Mouse (Mus musculus): Measurements from ENCODE around the gene Prrt3.

The Prrt3 gene

DNA sequence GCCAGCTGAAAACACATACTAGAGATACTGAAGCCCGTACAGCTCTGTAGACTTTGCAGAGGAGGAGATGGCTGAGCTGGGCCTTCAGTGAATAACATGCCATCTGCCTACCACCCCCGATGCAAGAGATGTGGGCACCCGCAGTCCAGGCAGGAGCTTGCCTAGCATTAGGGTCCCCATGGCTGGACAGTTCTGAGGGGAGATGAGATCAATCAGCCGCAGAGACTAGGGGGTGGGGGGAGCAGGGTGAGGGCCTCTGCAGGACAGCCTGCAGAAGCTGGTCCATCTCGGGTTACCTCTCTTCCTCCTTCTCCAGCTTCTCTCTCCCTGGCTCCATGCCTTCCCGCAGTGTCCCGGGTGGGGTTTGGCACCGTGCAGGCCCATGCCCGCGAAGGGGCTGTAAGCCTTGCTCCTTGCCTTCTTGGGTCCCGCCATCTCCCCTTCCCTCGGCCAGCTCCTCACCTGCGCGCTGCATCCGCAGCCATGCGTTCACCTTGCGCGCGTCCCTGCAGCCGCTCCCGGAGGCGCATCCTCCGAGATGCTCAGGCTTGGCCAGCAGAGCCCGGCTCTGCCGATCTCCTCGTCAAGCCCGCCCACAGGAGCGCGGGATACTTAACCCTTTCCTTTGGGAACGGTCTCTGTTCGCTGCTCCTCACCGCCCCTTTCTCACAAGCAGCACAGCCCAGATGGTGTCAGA is at the start of gene Prrt3:
Gene Prrt3, minus strand, starts transcription at position 544 of the 697 bp plus-strand sequence.
- ChIA-PET POLR2A (interaction anchor here (0.6 to 4.2 kb wide), 34 partner anchors 7 to 425 kb away, joined by 3 to 38 read pairs (median 4); partner anchors contain the start of genes Emc3 (in 2 of the 4), Fancd2 (in 2 of the 4), Creld1 (in 1 of the 4) and Fancd2os (in 1 of the 4)), CTCF (interaction anchor here in 3 of 4 experiments (0.8 to 1.8 kb wide), 6 partner anchors 7 to 77 kb away, joined by 3 to 10 read pairs (median 4); no protein-coding TSS in a partner anchor)

- POLR2A ChIA-PET: interaction anchor here in 2 of 4 experiments (0.9 to 5.1 kb wide), 6 partner anchors 10 to 227 kb away, joined by 3 to 23 read pairs (median 4); no protein-coding TSS in a partner anchor
- CTCF ChIA-PET: no interaction called here
Observed at GRCm38 (mm10) chr6:113543906-113544481, 42.3 kb upstream of the Prrt3 start.

DNA sequence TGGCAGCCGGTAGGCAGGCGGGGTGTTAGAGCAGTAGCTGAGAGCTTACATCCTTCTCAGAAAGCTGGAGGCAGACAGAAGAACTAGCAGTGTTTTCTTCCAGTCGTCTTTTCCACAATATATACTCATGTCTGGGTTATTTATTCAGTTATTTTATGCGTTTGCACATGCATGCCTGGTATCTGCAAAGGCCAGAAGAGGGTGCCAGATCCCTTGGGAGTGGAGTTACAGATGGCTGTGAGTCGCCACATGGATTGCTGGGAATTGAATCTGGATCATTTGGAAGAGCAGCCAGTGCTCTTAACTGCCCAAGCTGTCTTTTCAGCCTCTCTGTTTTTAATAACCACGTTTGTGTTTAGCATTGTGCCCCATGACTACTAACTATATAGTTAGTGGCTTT is 39.9 kb upstream of the Prrt3 start:
- ChIA-PET CTCF (no interaction called here), POLR2A (interaction anchor here in 1 of 4 experiments (0.5 kb wide), 1 partner anchor 102 kb away, joined by 4 read pairs; no protein-coding TSS in a partner anchor)

DNA sequence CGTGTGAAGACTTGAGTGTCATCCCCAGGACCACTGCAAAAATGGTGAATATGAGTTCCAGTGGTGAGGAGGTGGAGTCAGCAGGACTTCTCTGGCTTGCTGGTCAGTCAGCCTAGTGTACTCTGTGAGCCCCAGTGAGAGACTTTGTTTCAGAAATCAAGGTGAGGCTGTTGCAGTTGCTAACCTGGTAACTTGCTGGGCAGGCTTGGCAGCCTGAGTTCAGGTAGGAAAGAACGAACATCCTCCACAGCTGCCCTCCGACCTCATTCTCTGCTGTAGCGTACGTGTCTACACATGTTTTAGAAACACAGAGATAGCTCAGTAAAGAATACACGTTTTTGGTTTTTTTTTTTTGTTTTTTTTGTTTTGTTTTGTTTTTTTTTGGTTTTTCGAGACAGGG is 33.2 kb upstream of the Prrt3 start:
- ChIA-PET CTCF (no interaction called here), POLR2A (interaction anchor here in 1 of 4 experiments (0.6 kb wide), 1 partner anchor 142 kb away, joined by 3 read pairs; no protein-coding TSS in a partner anchor)

GRCm38 (mm10) chr6:113531840-113532404 is 30.2 kb upstream of the Prrt3 start:
- POLR2A ChIA-PET: interaction anchor here (0.6 to 2.5 kb wide), 22 partner anchors 8 to 165 kb away, joined by 3 to 14 read pairs (median 4); partner anchors contain the start of genes Prrt3 (in 2 of the 4), Tatdn2 (in 2 of the 4), Brk1 (in 1 of the 4) and Jagn1 (in 1 of the 4)
- CTCF ChIA-PET: interaction anchor here in 3 of 4 experiments (0.7 to 1.3 kb wide), 4 partner anchors 14 to 107 kb away, joined by 3 read pairs; no protein-coding TSS in a partner anchor

DNA sequence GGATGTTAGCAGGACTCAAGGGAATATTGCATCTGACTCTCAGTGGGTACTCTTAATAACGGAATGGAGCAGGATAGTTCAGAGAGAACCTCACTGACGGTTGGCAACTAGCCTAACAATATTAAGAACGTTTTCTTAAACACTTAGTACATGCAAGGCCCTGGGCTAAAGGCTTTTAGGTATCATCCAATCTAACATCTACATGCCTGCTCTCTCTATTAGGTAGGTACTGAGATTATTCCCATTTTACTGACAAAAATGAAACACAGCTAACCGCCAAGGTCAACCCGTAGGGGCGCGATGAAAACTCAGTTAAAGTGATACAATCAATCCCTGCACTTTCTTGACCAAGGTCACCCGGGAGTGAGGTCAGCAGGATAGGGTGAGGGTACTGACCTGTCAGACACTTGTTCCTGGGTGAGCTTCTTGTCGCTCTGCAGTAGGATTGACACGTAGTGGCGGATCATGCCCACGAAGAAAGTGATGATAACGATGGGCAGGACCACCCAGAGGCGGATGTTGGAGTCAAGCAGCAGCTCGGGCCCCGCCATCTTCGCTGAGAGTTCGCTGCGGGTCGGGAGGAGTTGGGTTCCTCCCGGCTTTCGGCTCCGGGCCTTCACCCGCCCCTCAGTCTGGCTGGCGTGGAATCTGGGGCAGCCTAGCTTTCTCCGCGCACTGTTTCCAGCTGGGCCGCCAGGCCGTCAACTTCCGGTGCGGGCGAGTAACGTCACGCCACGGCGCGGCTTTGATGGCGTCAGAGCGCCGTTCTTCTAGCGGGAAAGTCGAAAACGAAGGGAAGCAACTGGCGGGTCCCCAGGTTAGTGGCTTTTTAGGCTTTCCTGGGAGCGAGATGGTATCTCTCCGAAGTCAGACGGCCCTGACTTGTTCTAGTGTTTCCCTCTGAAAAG is 29.5 kb upstream of the Prrt3 start, which contains the start of the genes Emc3 and Fancd2:
Gene Emc3, minus strand, starts transcription at position 721 of the 908 bp plus-strand sequence.
Gene Fancd2, plus strand, starts transcription at position 751 of the 908 bp plus-strand sequence.
- ChIA-PET CTCF (interaction anchor here in 2 of 4 experiments (0.6 to 2.3 kb wide), 3 partner anchors 14 to 37 kb away, joined by 3 to 10 read pairs (median 3); no protein-coding TSS in a partner anchor), POLR2A (interaction anchor here in 3 of 4 experiments (0.6 to 2.5 kb wide), 29 partner anchors 9 to 196 kb away, joined by 3 to 14 read pairs (median 3); partner anchors contain the start of genes Prrt3 (in 3 of the 3), Brk1 (in 1 of the 3), Creld1 (in 1 of the 3) and Il17rc (in 1 of the 3))

DNA sequence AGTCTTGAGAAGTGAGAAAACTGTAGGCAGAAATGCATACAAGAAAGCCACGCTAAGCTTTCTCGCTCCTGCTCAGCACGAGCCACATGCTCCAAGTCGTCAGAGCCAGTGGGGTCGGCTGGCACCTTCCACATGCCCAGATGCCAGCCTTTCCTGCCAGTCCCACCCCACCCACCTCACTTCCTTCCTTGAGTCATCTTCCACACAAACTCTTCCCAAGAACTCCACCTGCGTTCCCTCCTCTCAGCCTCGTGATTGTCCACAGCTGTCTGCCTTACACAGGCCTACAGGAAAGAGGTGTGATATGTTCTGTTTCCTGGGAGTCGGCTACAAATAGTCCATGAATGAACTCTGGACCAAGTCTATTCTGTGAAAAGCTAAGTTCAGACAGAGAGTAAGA is 21.7 kb upstream of the Prrt3 start:
- CTCF ChIA-PET: no interaction called here
- POLR2A ChIA-PET: interaction anchor here in 2 of 4 experiments (0.7 to 1.3 kb wide), 4 partner anchors 10 to 30 kb away, joined by 3 read pairs; no protein-coding TSS in a partner anchor

GRCm38 (mm10) chr6:113522310-113522709 is 20.6 kb upstream of the Prrt3 start:
- ChIA-PET CTCF (no interaction called here), POLR2A (interaction anchor here in 1 of 4 experiments (0.9 to 1.3 kb wide), 2 partner anchors 9 to 20 kb away, joined by 3 read pairs; no protein-coding TSS in a partner anchor)

- ChIA-PET POLR2A (interaction anchor here in 1 of 4 experiments (1.0 to 1.2 kb wide), 3 partner anchors 15 to 34 kb away, joined by 3 to 4 read pairs (median 4); no protein-coding TSS in a partner anchor), CTCF (no interaction called here)
Observed at GRCm38 (mm10) chr6:113517434-113518080, 15.8 kb upstream of the Prrt3 start.

DNA sequence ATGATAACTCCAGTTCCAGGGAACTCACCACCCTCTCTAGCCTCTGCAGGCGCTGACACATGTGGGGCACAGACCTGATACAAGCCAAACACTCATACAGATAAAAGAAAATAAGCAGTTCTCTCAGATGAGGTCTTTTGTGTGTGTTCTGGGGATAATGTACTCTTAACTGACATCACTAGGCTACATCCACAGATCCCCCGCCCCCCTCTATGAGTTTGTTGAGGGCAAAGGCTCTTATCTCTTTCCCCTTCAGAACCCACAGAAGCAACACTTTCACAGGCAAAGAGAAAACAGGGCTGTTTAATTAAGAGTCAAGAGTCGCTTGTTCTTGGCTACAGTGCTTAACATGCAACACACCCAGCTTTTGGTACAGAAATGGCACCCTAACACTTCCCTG is 12.9 kb upstream of the Prrt3 start:
- POLR2A ChIA-PET: interaction anchor here in 1 of 4 experiments (1.2 to 1.6 kb wide), 2 partner anchors 12 to 33 kb away, joined by 3 read pairs; no protein-coding TSS in a partner anchor
- CTCF ChIA-PET: no interaction called here

DNA sequence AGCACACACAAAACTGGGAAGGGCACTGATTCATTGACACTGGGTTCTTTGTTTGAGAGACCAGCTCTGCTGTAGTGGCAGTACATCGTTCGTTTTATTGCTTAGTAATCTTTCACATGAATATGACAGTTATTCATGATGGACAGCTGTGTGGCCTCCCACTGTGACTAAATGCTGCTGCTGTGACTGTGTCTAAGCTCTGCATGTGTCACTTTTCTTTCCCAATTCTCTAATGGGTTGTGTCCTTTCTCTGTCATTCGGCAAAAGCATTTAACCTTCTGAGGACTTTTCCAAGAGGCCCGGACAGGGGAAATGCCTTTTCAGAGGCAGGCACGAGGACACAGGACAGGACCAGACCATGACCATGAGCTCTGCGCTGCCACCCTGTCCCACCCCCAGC is 12.2 kb upstream of the Prrt3 start:
- CTCF ChIA-PET: interaction anchor here in 2 of 4 experiments (0.8 to 1.5 kb wide), 2 partner anchors 19 to 44 kb away, joined by 3 to 5 read pairs; no protein-coding TSS in a partner anchor

DNA sequence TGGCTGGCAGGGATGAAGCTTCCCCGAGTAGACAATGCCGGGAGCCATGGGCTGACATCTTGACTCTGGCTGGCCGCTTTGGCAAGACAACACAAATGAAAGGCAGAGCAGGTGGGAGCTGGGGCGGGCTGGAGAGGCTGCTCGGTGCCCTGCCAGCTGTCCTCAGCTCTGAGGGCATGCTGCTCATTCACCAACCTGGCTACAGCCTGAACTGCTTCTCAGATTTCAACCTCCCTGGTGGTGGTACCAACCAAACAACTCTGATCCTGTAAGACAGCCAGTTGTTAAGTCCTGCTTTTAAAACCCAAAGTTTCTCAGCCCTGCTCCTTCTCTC is 7.2 kb upstream of the Prrt3 start:
- POLR2A ChIA-PET: interaction anchor here in 2 of 4 experiments (0.6 to 1.7 kb wide), 8 partner anchors 11 to 433 kb away, joined by 3 to 9 read pairs (median 3); partner anchors contain the start of genes Emc3 (in 1 of the 2) and Fancd2 (in 1 of the 2)
- CTCF ChIA-PET: interaction anchor here in 3 of 4 experiments (1.2 to 1.3 kb wide), 3 partner anchors 14 to 15 kb away, joined by 3 to 6 read pairs (median 4); no protein-coding TSS in a partner anchor

More for the DNA sequence above, 12.2 kb upstream of the Prrt3 start:
- POLR2A ChIA-PET: interaction anchor here in 1 of 4 experiments (1.2 to 1.7 kb wide), 4 partner anchors 9 to 32 kb away, joined by 3 to 4 read pairs (median 3); no protein-coding TSS in a partner anchor

GRCm38 (mm10) chr6:113508272-113508946 is 6.7 kb upstream of the Prrt3 start:
- POLR2A ChIA-PET: interaction anchor here in 3 of 4 experiments (0.6 to 1.7 kb wide), 11 partner anchors 11 to 432 kb away, joined by 3 to 9 read pairs (median 4); partner anchors contain the start of genes Emc3 (in 1 of the 3) and Fancd2 (in 1 of the 3)
- CTCF ChIA-PET: interaction anchor here in 3 of 4 experiments (1.2 to 1.3 kb wide), 3 partner anchors 14 kb away, joined by 3 to 6 read pairs (median 4); no protein-coding TSS in a partner anchor

DNA sequence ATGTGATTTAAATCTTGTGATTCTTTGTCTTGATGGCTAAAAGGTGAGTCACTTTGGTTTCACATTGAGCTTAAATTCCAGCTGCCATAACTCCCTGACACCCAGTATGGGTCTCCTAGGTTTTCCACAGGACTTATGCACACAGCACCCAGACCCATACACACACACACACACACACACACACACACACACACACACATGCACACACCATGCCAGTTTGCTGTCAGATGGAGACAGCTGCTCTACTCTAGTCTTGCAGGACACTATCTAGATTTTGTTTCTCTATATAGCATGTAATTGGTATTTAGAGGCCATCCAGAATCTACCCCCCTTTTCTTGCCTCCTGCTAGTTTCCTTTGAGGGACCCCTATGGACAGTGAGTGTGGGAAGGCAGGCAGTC is 5.4 kb upstream of the Prrt3 start:
- CTCF ChIA-PET: interaction anchor here in 1 of 4 experiments (2.2 kb wide), 1 partner anchor 13 kb away, joined by 9 read pairs; no protein-coding TSS in a partner anchor
- POLR2A ChIA-PET: interaction anchor here in 3 of 4 experiments (0.7 to 1.5 kb wide), 4 partner anchors 12 to 27 kb away, joined by 3 to 4 read pairs (median 3); no protein-coding TSS in a partner anchor

DNA sequence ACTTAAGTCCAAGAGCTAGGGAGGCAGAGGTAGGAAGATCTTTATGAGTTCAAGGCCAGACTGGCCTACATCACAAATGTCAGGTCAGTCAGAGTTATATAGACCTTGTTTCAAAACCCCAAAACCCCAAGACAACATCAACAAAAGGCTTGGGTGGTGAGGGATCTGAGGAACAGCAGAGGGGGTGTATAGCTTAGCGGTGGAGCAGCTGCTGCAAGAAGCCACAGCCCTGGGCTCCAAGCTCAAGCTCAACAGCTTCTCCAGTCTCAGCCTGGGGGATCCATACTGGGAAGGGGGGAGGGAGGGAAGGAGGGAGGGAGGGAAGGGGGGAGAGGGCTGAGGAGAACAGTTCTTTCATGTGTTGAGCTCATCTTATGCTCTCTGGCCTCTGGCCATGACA is 4.0 kb upstream of the Prrt3 start:
- CTCF ChIA-PET: interaction anchor here in 2 of 4 experiments (0.6 to 2.2 kb wide), 5 partner anchors 11 to 745 kb away, joined by 3 to 9 read pairs (median 4); no protein-coding TSS in a partner anchor
- POLR2A ChIA-PET: interaction anchor here in 3 of 4 experiments (0.5 to 1.5 kb wide), 15 partner anchors 11 to 245 kb away, joined by 3 to 8 read pairs (median 3); partner anchors contain the start of gene Fancd2os (in 1 of the 3)
